Mouse (Mus musculus) thymus, adult 2 months (tissue): ENCODE measurements around the gene Ahdc1. TPM values are rescaled to one million over a fixed set of nuclear protein-coding genes. Genes with fewer than 3 reads are reported as not detected.

Source experiments
- DNase-seq: peaks from one replicate; pipeline ENCODE4 v3.0.0; 2021
- H3K27ac ChIP-seq: fragments of 200-500 bp; 2 replicates; pipeline ENCODE4 v1.5.1; 2012; ENCODE audit warnings: low read length, control low read depth; ENCODE audit not compliant: control insufficient read depth, insufficient read depth
- H3K27me3 ChIP-seq: fragments of 200-500 bp; 2 replicates; pipeline ENCODE4 v1.6.1; 2012; ENCODE audit warnings: mild to moderate bottlenecking, low read length, moderate library complexity, mixed read lengths; ENCODE audit not compliant: control insufficient read depth, insufficient read depth
- H3K36me3 ChIP-seq: fragments of 200-500 bp; 2 replicates; pipeline ENCODE4 v1.6.1; 2012; ENCODE audit warnings: mild to moderate bottlenecking, low read length, moderate library complexity; ENCODE audit not compliant: control insufficient read depth, insufficient read depth
- H3K4me1 ChIP-seq: fragments of 200-500 bp; replicated peaks from 2 replicates; pipeline ENCODE4 v1.6.1; 2012; ENCODE audit warnings: low read length; ENCODE audit not compliant: control insufficient read depth, insufficient read depth
- H3K4me3 ChIP-seq: fragments of 200-500 bp; 2 replicates; pipeline ENCODE4 v1.5.1; 2012; ENCODE audit warnings: mild to moderate bottlenecking, low read length, control low read depth, moderate library complexity; ENCODE audit not compliant: control insufficient read depth, insufficient read depth
- CTCF ChIP-seq: fragments of 200-500 bp; IDR thresholded peaks from 2 replicates; pipeline ENCODE4 v1.5.1; 2012; ENCODE audit warnings: mild to moderate bottlenecking, control low read depth, low read length, moderate library complexity, borderline replicate concordance; ENCODE audit not compliant: control insufficient read depth, poor library complexity, insufficient read depth; ENCODE audit errors: extremely low read depth
- POLR2A ChIP-seq: fragments of 200-500 bp; IDR thresholded peaks from 2 replicates; pipeline ENCODE4 v1.6.1; 2012; ENCODE audit warnings: mild to moderate bottlenecking, low read length, control low read depth, moderate library complexity; ENCODE audit not compliant: control insufficient read depth, poor library complexity, insufficient read depth; ENCODE audit errors: extremely low read depth
- WGBS: fragments of 180-500 bp; shearing (Covaris S2); methylation state at CpG from one replicate; pipeline ENCODE4 v1.1.7; 2018; 5-methylcytosine and 5-hydroxymethylcytosine counted together
- polyA plus RNA-seq: library from polyadenylated mRNA; depleted of rRNA; stranded (reverse); fragments of >200 nt; gene quantifications from 2 replicates; pipeline ENCODE4 v1.2.3, GENCODE M21; 2012

Ahdc1 gene
- polyA plus RNA-seq, 1 experiment = 59.8 TPM

- Histone ChIP-seq H3K4me3 (no peak overlapping the region), H3K4me1 (peaks cover 28% of the 10 kb centered on the region), H3K27me3 (peaks cover 2% of the 10 kb centered on the region; the same call in 1 of the 2 replicates), H3K27ac (no peak overlapping the region), H3K36me3 (no peaks in the 10 kb centered on the region)
- WGBS = 86% methylated on average over 15 of the region's 15 CpGs
- TF ChIP-seq CTCF (no peak), POLR2A (no peak)
- DNase-seq = no peak
Measured at GRCm38 (mm10) chr4:133007513-133008380, 3.3 kb upstream of the Ahdc1 start.

GRCm38 (mm10) chr4:133009131-133009530 is 1.9 kb upstream of the Ahdc1 start:
- H3K36me3 ChIP-seq = no peaks in the 10 kb centered on the region
- TF ChIP-seq CTCF = no peak
- no peak for TF ChIP-seq POLR2A
- no peak overlapping the region for H3K27ac ChIP-seq
- H3K27me3 ChIP-seq = peaks cover 2% of the 10 kb centered on the region; the same call in 1 of the 2 replicates
- peaks cover 29% of the 10 kb centered on the region for H3K4me1 ChIP-seq
- peak; percentile 80 for DNase-seq
- WGBS = 4% methylated on average over 4 of the region's 4 CpGs
- H3K4me3 ChIP-seq = no peak overlapping the region

- Histone ChIP-seq H3K27ac (no peak overlapping the region), H3K36me3 (no peaks in the 10 kb centered on the region), H3K27me3 (peaks cover 2% of the 10 kb centered on the region; the same call in 1 of the 2 replicates), H3K4me1 (peaks cover 30% of the 10 kb centered on the region), H3K4me3 (no peak overlapping the region)
- WGBS = 66% methylated on average over 5 of the region's 5 CpGs
- TF ChIP-seq POLR2A (no peak), CTCF (no peak)
- DNase-seq = no peak
Measured at GRCm38 (mm10) chr4:133009676-133010075, 1.4 kb upstream of the Ahdc1 start.

GRCm38 (mm10) chr4:133010611-133011010 is 449 bp upstream of the Ahdc1 start:
- WGBS = 3% methylated on average over 17 of the region's 17 CpGs
- peak; percentile 39 for DNase-seq
- Histone ChIP-seq H3K36me3 (no peaks in the 10 kb centered on the region), H3K4me3 (peak overlapping the region; percentile 64), H3K27me3 (peaks cover 2% of the 10 kb centered on the region; the same call in 1 of the 2 replicates), H3K27ac (no peak overlapping the region), H3K4me1 (peaks cover 39% of the 10 kb centered on the region)
- no peak for TF ChIP-seq CTCF
- no peak for TF ChIP-seq POLR2A

- peak overlapping the region; percentile 74 for H3K27ac ChIP-seq
- peak; percentile 55 for DNase-seq
- H3K36me3 ChIP-seq = no peaks in the 10 kb centered on the region
- H3K4me3 ChIP-seq = peak overlapping the region; percentile 64
- peaks cover 2% of the 10 kb centered on the region; the same call in 1 of the 2 replicates for H3K27me3 ChIP-seq
- 0 out of 2 replicates have a peak, but pooled peaks have one; percentile 34 for TF ChIP-seq POLR2A
- 0 out of 2 replicates have a peak, but pooled peaks have one; percentile 33 for TF ChIP-seq CTCF
- under 1% methylated on average over 68 of the region's 84 CpGs for WGBS
- H3K4me1 ChIP-seq = peaks cover 52% of the 10 kb centered on the region
Measured at GRCm38 (mm10) chr4:133011821-133012775, 1.0 kb downstream of the Ahdc1 start.
